Mouse (Mus musculus): ENCODE data around the gene 9330182L06Rik.

DNA sequence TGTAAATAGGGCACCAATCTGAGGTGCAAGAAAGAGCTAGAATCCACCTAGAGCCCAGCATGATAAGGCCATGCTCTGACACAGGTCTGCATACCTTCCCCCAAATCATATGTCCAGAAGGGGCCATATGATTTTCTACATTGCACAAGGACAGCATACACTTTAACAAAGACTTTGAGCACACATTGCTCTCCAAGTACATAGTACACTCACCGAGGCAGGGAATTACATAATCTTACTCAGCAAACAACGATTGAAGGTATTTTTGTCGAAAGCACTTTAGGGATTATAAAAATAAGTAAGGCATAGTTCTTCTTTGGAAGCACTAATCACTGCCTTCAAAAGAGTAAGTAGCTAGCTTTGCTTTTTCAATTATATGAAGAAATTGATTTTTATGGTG is 7.1 kb downstream of the 9330182L06Rik start:
- TF ChIP-seq EP300 (IDR thresholded peaks at IDR 0.05; ENCODE audit: low read depth) (no peak), CTCF (IDR thresholded peaks at IDR 0.05; ENCODE audit: low read depth) (no peak)

Data from liver, embryonic 14.5 days (tissue).